Mouse (Mus musculus): ENCODE results near the gene Hoxc13. TPM values are rescaled to one million over a fixed set of nuclear protein-coding genes. Genes with fewer than 3 reads are reported as not detected.

Gene Hoxc13
- polyA plus RNA-seq, 1 experiment from 2014 or later = not detected

DNA sequence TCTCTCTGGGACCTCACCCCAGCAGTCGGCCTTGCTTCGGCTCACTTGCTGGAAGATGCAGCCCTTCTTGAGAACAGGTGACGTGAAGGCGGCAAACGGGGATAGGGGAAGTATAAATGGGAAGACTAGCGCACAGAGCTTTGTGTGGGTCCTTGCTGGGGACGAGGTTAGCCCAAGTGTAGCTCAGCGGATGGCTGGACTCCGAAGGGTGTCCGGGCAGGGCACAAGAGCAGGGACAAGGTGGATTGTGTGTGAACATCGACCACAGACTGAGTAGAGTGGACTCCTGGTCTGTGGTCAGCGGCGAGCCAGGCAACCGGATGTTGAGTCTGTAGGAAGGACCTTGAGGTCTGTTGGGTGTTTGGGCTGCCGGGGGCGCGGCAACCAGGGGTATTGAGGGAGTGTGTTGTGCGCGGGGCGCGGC lies 54.8 kb downstream of the Hoxc13 start:
- Histone ChIP-seq H3K4me1 (replicated peaks; ENCODE audit: control insufficient read depth, insufficient read depth) (no peaks in the 10 kb centered on the region), H3K9me3 (ENCODE audit: control insufficient read depth, low read length) (no peaks in the 10 kb centered on the region), H3K9ac (ENCODE audit: low read length) (no peak overlapping the region), H3K36me3 (ENCODE audit: control insufficient read depth, insufficient read depth, low read length) (no peaks in the 10 kb centered on the region), H3K4me2 (replicated peaks; ENCODE audit: low read depth) (no peak overlapping the region), H3K27me3 (ENCODE audit: control insufficient read depth, insufficient read depth, low read length) (peaks cover 45% of the 10 kb centered on the region), H3K4me3 (ENCODE audit: low read depth, low read length) (no peak overlapping the region), H3K27ac (replicated peaks) (no peak overlapping the region)
- TF ChIP-seq EP300 (optimal IDR thresholded peaks at IDR 0.05) (no peak), CTCF (IDR thresholded peaks at IDR 0.05; ENCODE audit: low read depth) (no peak)
- DNase-seq (ENCODE audit: low spot score) (no peak), ATAC-seq (ENCODE audit: low FRiP score, low TSS enrichment) (no peak)
- WGBS = 1% methylated on average over 21 of the region's 21 CpGs

GRCm38 (mm10) chr15:102976171-102976570 lies 55.3 kb downstream of the Hoxc13 start, which contains the start of gene Hoxc9:
Gene Hoxc9 (plus strand): TSS chr15:102976439.
- 3% methylated on average over 15 of the region's 20 CpGs for WGBS
- Histone ChIP-seq H3K4me2 (replicated peaks; ENCODE audit: low read depth) (peak within 1 kb of the TSS; percentile 36), H3K36me3 (ENCODE audit: control insufficient read depth, insufficient read depth, low read length) (no peaks in the 10 kb centered on the region), H3K4me3 (ENCODE audit: low read depth, low read length) (peak within 1 kb of the TSS; percentile 23), H3K9me3 (ENCODE audit: control insufficient read depth, low read length) (no peaks in the 10 kb centered on the region), H3K27me3 (ENCODE audit: control insufficient read depth, insufficient read depth, low read length) (peaks cover 50% of the 10 kb centered on the region), H3K4me1 (replicated peaks; ENCODE audit: control insufficient read depth, insufficient read depth) (no peaks in the 10 kb centered on the region), H3K27ac (replicated peaks) (no peak within 1 kb of the TSS), H3K9ac (ENCODE audit: low read length) (no peak within 1 kb of the TSS)
- TF ChIP-seq EP300 (optimal IDR thresholded peaks at IDR 0.05) = no peak
- TF ChIP-seq CTCF (IDR thresholded peaks at IDR 0.05; ENCODE audit: low read depth) = no peak
- ATAC-seq (ENCODE audit: low FRiP score, low TSS enrichment) (no peak), DNase-seq (ENCODE audit: low spot score) (no peak)

- no peak for TF ChIP-seq EP300 (optimal IDR thresholded peaks at IDR 0.05)
- TF ChIP-seq CTCF (IDR thresholded peaks at IDR 0.05; ENCODE audit: low read depth) = no peak
- Histone ChIP-seq H3K9me3 (ENCODE audit: control insufficient read depth, low read length) (no peaks in the 10 kb centered on the region), H3K27ac (replicated peaks) (no peak overlapping the region), H3K9ac (ENCODE audit: low read length) (no peak overlapping the region), H3K4me2 (replicated peaks; ENCODE audit: low read depth) (peak overlapping the region; percentile 36), H3K4me3 (ENCODE audit: low read depth, low read length) (peak overlapping the region; percentile 23), H3K27me3 (ENCODE audit: control insufficient read depth, insufficient read depth, low read length) (peaks cover 56% of the 10 kb centered on the region), H3K4me1 (replicated peaks; ENCODE audit: control insufficient read depth, insufficient read depth) (no peaks in the 10 kb centered on the region), H3K36me3 (ENCODE audit: control insufficient read depth, insufficient read depth, low read length) (no peaks in the 10 kb centered on the region)
- ATAC-seq (ENCODE audit: low FRiP score, low TSS enrichment) = no peak
- WGBS = 3% methylated on average over 37 of the region's 37 CpGs
- no peak for DNase-seq (ENCODE audit: low spot score)
Measured at GRCm38 (mm10) chr15:102976631-102977422, 55.9 kb downstream of the Hoxc13 start.

DNA sequence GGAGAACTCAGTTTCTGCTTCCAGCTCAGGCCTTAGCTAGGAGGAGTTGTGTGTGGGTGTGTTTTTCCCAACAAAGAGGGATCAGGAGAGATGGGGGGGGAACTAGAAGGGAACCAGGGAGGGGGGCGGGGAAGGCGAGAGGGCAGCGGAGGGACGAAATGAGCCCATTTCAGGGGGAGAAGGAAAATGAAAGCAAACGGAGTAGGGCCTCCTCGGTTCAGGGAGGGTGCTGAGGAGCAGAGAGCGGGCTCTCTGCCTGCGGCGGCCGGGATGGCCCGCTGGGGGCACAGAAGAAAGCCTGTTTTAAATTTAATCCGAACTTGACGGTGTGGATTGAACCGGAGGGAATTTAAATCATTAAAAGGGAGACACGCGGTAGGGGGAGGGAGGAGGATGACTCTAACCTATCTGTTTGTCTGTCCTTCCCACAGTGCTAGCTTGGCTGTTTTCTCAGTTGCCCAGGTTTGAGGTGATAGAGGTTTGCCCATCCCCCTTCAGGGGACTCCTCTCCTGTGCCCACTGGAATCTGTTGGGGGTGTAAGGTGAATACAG lies 56.6 kb downstream of the Hoxc13 start:
- H3K4me3 ChIP-seq (ENCODE audit: low read depth, low read length) = peak overlapping the region; percentile 23
- no peaks in the 10 kb centered on the region for H3K4me1 ChIP-seq (replicated peaks; ENCODE audit: control insufficient read depth, insufficient read depth)
- H3K27me3 ChIP-seq (ENCODE audit: control insufficient read depth, insufficient read depth, low read length) = peaks cover 58% of the 10 kb centered on the region
- H3K27ac ChIP-seq (replicated peaks) = no peak overlapping the region
- peak overlapping the region; percentile 36 for H3K4me2 ChIP-seq (replicated peaks; ENCODE audit: low read depth)
- TF ChIP-seq CTCF (IDR thresholded peaks at IDR 0.05; ENCODE audit: low read depth) = no peak
- no peak for TF ChIP-seq EP300 (optimal IDR thresholded peaks at IDR 0.05)
- H3K9ac ChIP-seq (ENCODE audit: low read length) = no peak overlapping the region
- ATAC-seq (ENCODE audit: low FRiP score, low TSS enrichment) (no peak), DNase-seq (ENCODE audit: low spot score) (no peak)
- WGBS = 7% methylated on average over 16 of the region's 16 CpGs
- H3K9me3 ChIP-seq (ENCODE audit: control insufficient read depth, low read length) = no peaks in the 10 kb centered on the region
- no peaks in the 10 kb centered on the region for H3K36me3 ChIP-seq (ENCODE audit: control insufficient read depth, insufficient read depth, low read length)

Small RNA genes within 50 kb of the gene (microRNA-seq; reads per million reads assigned to microRNA genes)
- gene Mir196a-2 = 1.6 reads per million

Other genes starting within 250 kb of the Hoxc13 start
- gene Atp5g2, start 248.8 kb upstream of the Hoxc13 start, polyA plus RNA-seq (2015; fragmentation: Nextera tagmentation; extraction: Ambion mirVana) = 66.6 and 71.4 TPM in 2 replicates
- 25.5 and 27.6 TPM in 2 replicates for gene Calcoco1, start 198.9 kb upstream of the Hoxc13 start, polyA plus RNA-seq (2015; fragmentation: Nextera tagmentation; extraction: Ambion mirVana)
- gene Hoxc12, start 15.7 kb downstream of the Hoxc13 start, polyA plus RNA-seq (2015; fragmentation: Nextera tagmentation; extraction: Ambion mirVana) = not detected in 2 replicates
- not detected in 2 replicates for gene Hoxc11, start 33.3 kb downstream of the Hoxc13 start, polyA plus RNA-seq (2015; fragmentation: Nextera tagmentation; extraction: Ambion mirVana)
- gene Hoxc10, start 45.7 kb downstream of the Hoxc13 start, polyA plus RNA-seq (2015; fragmentation: Nextera tagmentation; extraction: Ambion mirVana) = not detected in 2 replicates
- gene Hoxc5, start 46.3 kb downstream of the Hoxc13 start, polyA plus RNA-seq (2015; fragmentation: Nextera tagmentation; extraction: Ambion mirVana) = 18.0 and 18.2 TPM in 2 replicates
- gene Hoxc9, start 55.3 kb downstream of the Hoxc13 start, polyA plus RNA-seq (2015; fragmentation: Nextera tagmentation; extraction: Ambion mirVana) = not detected in 2 replicates
- 7.1 and 7.3 TPM in 2 replicates for gene Hoxc8, start 69.5 kb downstream of the Hoxc13 start, polyA plus RNA-seq (2015; fragmentation: Nextera tagmentation; extraction: Ambion mirVana)
- gene Hoxc6, start 77.2 kb downstream of the Hoxc13 start, polyA plus RNA-seq (2015; fragmentation: Nextera tagmentation; extraction: Ambion mirVana) = 3.3 and 4.9 TPM in 2 replicates
- 9.6 and 10.4 TPM in 2 replicates for gene Hoxc4, start 97.8 kb downstream of the Hoxc13 start, polyA plus RNA-seq (2015; fragmentation: Nextera tagmentation; extraction: Ambion mirVana)
- gene Smug1, start 246.0 kb downstream of the Hoxc13 start, polyA plus RNA-seq (2015; fragmentation: Nextera tagmentation; extraction: Ambion mirVana) = 10.6 and 11.2 TPM in 2 replicates

Measured in stomach, postnatal 0 days (tissue).